Mouse (Mus musculus): ENCODE measurements around the gene Cfap221. TPM values are rescaled to one million over a fixed set of nuclear protein-coding genes. Genes with fewer than 3 reads are reported as not detected.

Gene Cfap221
- total and polyA plus RNA-seq, 2 experiments from 2014 or later: not detected

- Histone ChIP-seq H3K4me3 (ENCODE audit: low read depth, low read length) (no peak overlapping the region), H3K36me3 (replicated peaks; ENCODE audit: control insufficient read depth, insufficient read depth, low read length) (no peaks in the 10 kb centered on the region), H3K4me1 (ENCODE audit: control insufficient read depth, insufficient read depth) (no peaks in the 10 kb centered on the region), H3K4me2 (ENCODE audit: low read depth, low read length) (no peak overlapping the region), H3K27me3 (ENCODE audit: control insufficient read depth, insufficient read depth, low read length) (no peaks in the 10 kb centered on the region), H3K9ac (replicated peaks; ENCODE audit: low read depth, low read length) (no peak overlapping the region), H3K27ac (ENCODE audit: low read depth) (no peak overlapping the region), H3K9me3 (replicated peaks; ENCODE audit: control insufficient read depth, low read length) (no peaks in the 10 kb centered on the region)
- ATAC-seq (ENCODE audit: insufficient read depth, low read depth) (no peak), DNase-seq (ENCODE audit: low spot score) (no peak)
- TF ChIP-seq EP300 (IDR thresholded peaks at IDR 0.05; ENCODE audit: low read depth) (no peak), CTCF (IDR thresholded peaks at IDR 0.05; ENCODE audit: low read depth) (no peak)
- 70% methylated on average over 3 of the region's 3 CpGs for WGBS
Measured at GRCm38 (mm10) chr1:120018900-120019299, 21.9 kb upstream of the Cfap221 start.

GRCm38 (mm10) chr1:120016240-120016639 lies 19.2 kb upstream of the Cfap221 start:
- Histone ChIP-seq H3K27ac (ENCODE audit: low read depth) (no peak overlapping the region), H3K4me1 (ENCODE audit: control insufficient read depth, insufficient read depth) (no peaks in the 10 kb centered on the region), H3K9me3 (replicated peaks; ENCODE audit: control insufficient read depth, low read length) (no peaks in the 10 kb centered on the region), H3K4me3 (ENCODE audit: low read depth, low read length) (no peak overlapping the region), H3K27me3 (ENCODE audit: control insufficient read depth, insufficient read depth, low read length) (no peaks in the 10 kb centered on the region), H3K4me2 (ENCODE audit: low read depth, low read length) (no peak overlapping the region), H3K36me3 (replicated peaks; ENCODE audit: control insufficient read depth, insufficient read depth, low read length) (no peaks in the 10 kb centered on the region), H3K9ac (replicated peaks; ENCODE audit: low read depth, low read length) (no peak overlapping the region)
- TF ChIP-seq EP300 (IDR thresholded peaks at IDR 0.05; ENCODE audit: low read depth) (no peak), CTCF (IDR thresholded peaks at IDR 0.05; ENCODE audit: low read depth) (peak; percentile 49)
- DNase-seq (ENCODE audit: low spot score): no peak
- 77% methylated on average over 2 of the region's 2 CpGs for WGBS
- no peak for ATAC-seq (ENCODE audit: insufficient read depth, low read depth)

GRCm38 (mm10) chr1:120013111-120013510 lies 16.1 kb upstream of the Cfap221 start:
- Histone ChIP-seq H3K4me2 (ENCODE audit: low read depth, low read length) (no peak overlapping the region), H3K27me3 (ENCODE audit: control insufficient read depth, insufficient read depth, low read length) (0 out of 2 replicates have a peak, but pooled peaks cover 3% of the 10 kb centered on the region), H3K4me3 (ENCODE audit: low read depth, low read length) (no peak overlapping the region), H3K36me3 (replicated peaks; ENCODE audit: control insufficient read depth, insufficient read depth, low read length) (no peaks in the 10 kb centered on the region), H3K9ac (replicated peaks; ENCODE audit: low read depth, low read length) (no peak overlapping the region), H3K4me1 (ENCODE audit: control insufficient read depth, insufficient read depth) (no peaks in the 10 kb centered on the region), H3K27ac (ENCODE audit: low read depth) (no peak overlapping the region), H3K9me3 (replicated peaks; ENCODE audit: control insufficient read depth, low read length) (no peaks in the 10 kb centered on the region)
- TF ChIP-seq CTCF (IDR thresholded peaks at IDR 0.05; ENCODE audit: low read depth): peak; percentile 72
- TF ChIP-seq EP300 (IDR thresholded peaks at IDR 0.05; ENCODE audit: low read depth): no peak
- ATAC-seq (ENCODE audit: insufficient read depth, low read depth) (peak; percentile 22; the same call in 1 of the 2 replicates), DNase-seq (ENCODE audit: low spot score) (no peak)

GRCm38 (mm10) chr1:120012638-120013037 lies 15.6 kb upstream of the Cfap221 start:
- 0 out of 2 replicates have a peak, but pooled peaks cover 8% of the 10 kb centered on the region for H3K27me3 ChIP-seq (ENCODE audit: control insufficient read depth, insufficient read depth, low read length)
- 82% methylated on average over 12 of the region's 12 CpGs for WGBS
- TF ChIP-seq EP300 (IDR thresholded peaks at IDR 0.05; ENCODE audit: low read depth) (no peak), CTCF (IDR thresholded peaks at IDR 0.05; ENCODE audit: low read depth) (no peak)
- ATAC-seq (ENCODE audit: insufficient read depth, low read depth): no peak
- H3K36me3 ChIP-seq (replicated peaks; ENCODE audit: control insufficient read depth, insufficient read depth, low read length): no peaks in the 10 kb centered on the region
- H3K9ac ChIP-seq (replicated peaks; ENCODE audit: low read depth, low read length): no peak overlapping the region
- no peaks in the 10 kb centered on the region for H3K9me3 ChIP-seq (replicated peaks; ENCODE audit: control insufficient read depth, low read length)
- H3K4me1 ChIP-seq (ENCODE audit: control insufficient read depth, insufficient read depth): no peaks in the 10 kb centered on the region
- H3K4me3 ChIP-seq (ENCODE audit: low read depth, low read length): no peak overlapping the region
- no peak for DNase-seq (ENCODE audit: low spot score)
- no peak overlapping the region for H3K4me2 ChIP-seq (ENCODE audit: low read depth, low read length)
- no peak overlapping the region for H3K27ac ChIP-seq (ENCODE audit: low read depth)

GRCm38 (mm10) chr1:120007851-120008588 lies 11.0 kb upstream of the Cfap221 start:
- no peak for ATAC-seq (ENCODE audit: insufficient read depth, low read depth)
- no peak overlapping the region for H3K9ac ChIP-seq (replicated peaks; ENCODE audit: low read depth, low read length)

More at GRCm38 (mm10) chr1:120007851-120008588, 11.0 kb upstream of the Cfap221 start:
- H3K9me3 ChIP-seq (replicated peaks; ENCODE audit: control insufficient read depth, low read length): no peaks in the 10 kb centered on the region
- TF ChIP-seq EP300 (IDR thresholded peaks at IDR 0.05; ENCODE audit: low read depth) (no peak), CTCF (IDR thresholded peaks at IDR 0.05; ENCODE audit: low read depth) (no peak)
- no peak overlapping the region for H3K27ac ChIP-seq (ENCODE audit: low read depth)
- peak overlapping the region; percentile 42; the same call in 1 of the 2 replicates for H3K4me3 ChIP-seq (ENCODE audit: low read depth, low read length)
- H3K27me3 ChIP-seq (ENCODE audit: control insufficient read depth, insufficient read depth, low read length): 0 out of 2 replicates have a peak, but pooled peaks cover 20% of the 10 kb centered on the region
- 39% methylated on average over 11 of the region's 11 CpGs for WGBS
- H3K4me2 ChIP-seq (ENCODE audit: low read depth, low read length): peak overlapping the region; percentile 64
- no peak for DNase-seq (ENCODE audit: low spot score)
- no peaks in the 10 kb centered on the region for H3K36me3 ChIP-seq (replicated peaks; ENCODE audit: control insufficient read depth, insufficient read depth, low read length)
- 0 out of 2 replicates have a peak, but pooled peaks cover 4% of the 10 kb centered on the region for H3K4me1 ChIP-seq (ENCODE audit: control insufficient read depth, insufficient read depth)
